Mouse (Mus musculus) megakaryocyte progenitor cell, adult 5-6 weeks (primary cell): ENCODE data around the gene B020011L13Rik. TPM values are rescaled to one million over a fixed set of nuclear protein-coding genes. Genes with fewer than 3 reads are reported as not detected.
"Not testable (repeated sequence)": the region's sequence is repeated elsewhere in the genome, so short reads cannot be mapped to it uniquely, and the experiment has no call there.

Experiments used
- ATAC-seq: replicated peaks from 2 replicates; pipeline ENCODE4 v1.8.0; 2016; ENCODE audit warnings: mild to moderate bottlenecking, moderate TSS enrichment, inconsistent platforms; ENCODE audit not compliant: poor library complexity
- total RNA-seq, 2 experiments: library from RNA; stranded (forward) in 1 of 2; stranded (reverse) in 1 of 2; fragments of 157-497, 149-512 nt in 1 of 2; fragments of 200-1000 nt in 1 of 2; gene quantifications; 2 replicates each; pipeline versions ENCODE4 v1.2.3 to v1.2.4; 2015 to 2017

The B020011L13Rik gene
- total RNA-seq (2015) (not detected in 2 replicates), total RNA-seq (2017) (not detected in 2 replicates)

GRCm38 (mm10) chr1:117780833-117781232 is at the start of gene B020011L13Rik:
Gene B020011L13Rik, plus strand, starts transcription at chr1:117781133.
- ATAC-seq = not testable (repeated sequence)

GRCm38 (mm10) chr1:117816271-117816670 is 35.3 kb downstream of the B020011L13Rik start:
- ATAC-seq = not testable (repeated sequence)

- not testable (repeated sequence) for ATAC-seq
These were observed 48.8 kb downstream of the B020011L13Rik start, which contains the start of gene Gm28360 for GRCm38 (mm10) chr1:117829781-117830180. Gene Gm28360, plus strand, starts transcription at chr1:117830081.

GRCm38 (mm10) chr1:117851718-117852117 is 70.8 kb downstream of the B020011L13Rik start:
- not testable (repeated sequence) for ATAC-seq

Other genes starting within 250 kb of the B020011L13Rik start
- gene Gm28363, start 84.0 kb upstream of the B020011L13Rik start, total RNA-seq (2015) = not detected in 2 replicates
- not detected in 2 replicates for gene Gm28363, start 84.0 kb upstream of the B020011L13Rik start, total RNA-seq (2017)
- gene Gm28360, start 48.9 kb downstream of the B020011L13Rik start, total RNA-seq (2015) = not detected in 2 replicates
- not detected in 2 replicates for gene Gm28360, start 48.9 kb downstream of the B020011L13Rik start, total RNA-seq (2017)
- gene Gm28168, start 146.9 kb downstream of the B020011L13Rik start, total RNA-seq (2015) = not detected in 2 replicates
- not detected in 2 replicates for gene Gm28168, start 146.9 kb downstream of the B020011L13Rik start, total RNA-seq (2017)
- not detected in 2 replicates for gene Gm7145, start 184.8 kb downstream of the B020011L13Rik start, total RNA-seq (2015)
- not detected in 2 replicates for gene Gm7145, start 184.8 kb downstream of the B020011L13Rik start, total RNA-seq (2017)